Mouse (Mus musculus): ENCODE results near the gene Tceal6.
"Not testable (repeated sequence)": the region's sequence is repeated elsewhere in the genome, so short reads cannot be mapped to it uniquely, and the experiment has no call there.

Gene Tceal6

DNA sequence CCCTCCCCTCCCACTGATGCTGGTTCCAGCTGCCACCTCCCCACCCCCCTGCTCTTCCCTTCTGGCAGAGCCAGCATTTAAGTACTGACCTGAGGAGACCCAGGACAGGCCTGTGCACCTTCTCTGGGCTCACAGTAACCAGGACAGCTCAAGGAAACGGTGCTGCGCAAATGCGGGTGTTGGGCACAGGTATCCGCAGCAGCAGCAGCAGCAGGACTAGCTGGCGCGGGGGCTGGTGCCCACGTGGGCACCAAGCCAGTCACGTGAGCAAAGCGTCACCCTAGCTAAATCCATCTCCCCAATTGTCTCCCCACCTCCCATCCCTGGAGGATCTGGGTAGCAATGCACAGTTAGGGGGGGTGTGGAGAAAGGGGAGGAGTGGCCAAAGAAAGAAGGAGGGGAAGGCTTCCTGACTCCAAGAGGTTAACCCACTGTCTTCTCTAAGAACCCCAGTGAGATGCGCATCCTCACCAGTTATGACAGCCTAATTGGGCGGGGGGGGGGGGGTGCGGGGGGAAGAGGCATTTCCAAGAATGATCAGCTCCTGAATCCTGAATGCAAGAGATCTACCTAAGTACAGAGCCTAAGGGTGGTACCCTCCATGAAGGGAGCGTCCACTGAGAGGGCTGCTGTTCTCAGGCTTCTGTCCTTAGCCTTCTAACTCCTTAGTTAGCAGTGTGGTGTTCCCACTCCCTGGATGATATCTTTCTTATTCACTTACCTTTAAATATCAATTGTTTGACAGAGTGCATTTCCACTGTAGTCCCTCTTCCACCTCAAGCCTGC lies at the start of gene Tceal6:
Gene Tceal6, minus strand, starts transcription at position 252 of the 786 bp plus-strand sequence.
- no peak for DNase-seq (ENCODE audit: low read depth)

DNA sequence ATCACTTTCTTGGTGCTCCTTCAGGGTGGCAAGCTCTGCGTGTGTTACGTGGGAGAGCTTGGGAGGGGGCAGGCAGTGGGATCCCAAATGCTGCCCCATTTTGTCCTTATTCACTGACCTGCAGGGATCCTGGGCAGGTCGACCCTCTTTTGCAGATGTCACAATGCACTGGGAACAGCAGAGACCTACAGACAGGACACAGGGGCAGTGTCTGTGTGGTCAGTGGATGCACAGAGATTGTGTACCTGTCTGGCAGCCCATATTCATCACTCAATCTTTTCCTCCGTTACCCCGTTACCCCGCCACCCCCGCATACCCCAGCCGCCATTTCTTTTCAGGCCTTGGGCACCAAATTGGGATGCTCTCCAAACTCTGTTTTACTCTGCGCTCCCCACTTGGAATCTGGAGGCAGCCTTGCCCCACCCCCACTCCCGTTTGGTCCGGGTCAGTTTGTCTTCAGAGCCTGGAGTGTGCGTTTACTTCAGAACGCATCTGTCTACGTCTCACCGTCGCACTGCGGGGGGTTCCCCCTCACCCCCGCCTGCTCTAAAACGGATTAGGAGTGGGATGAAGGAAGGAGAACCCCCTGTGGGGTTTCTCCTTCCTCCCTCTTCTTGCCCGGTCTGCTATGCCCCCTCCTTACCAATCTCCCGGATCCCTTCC lies 583 bp downstream of the Tceal6 start:
- DNase-seq (ENCODE audit: low read depth) = not testable (repeated sequence)

DNA sequence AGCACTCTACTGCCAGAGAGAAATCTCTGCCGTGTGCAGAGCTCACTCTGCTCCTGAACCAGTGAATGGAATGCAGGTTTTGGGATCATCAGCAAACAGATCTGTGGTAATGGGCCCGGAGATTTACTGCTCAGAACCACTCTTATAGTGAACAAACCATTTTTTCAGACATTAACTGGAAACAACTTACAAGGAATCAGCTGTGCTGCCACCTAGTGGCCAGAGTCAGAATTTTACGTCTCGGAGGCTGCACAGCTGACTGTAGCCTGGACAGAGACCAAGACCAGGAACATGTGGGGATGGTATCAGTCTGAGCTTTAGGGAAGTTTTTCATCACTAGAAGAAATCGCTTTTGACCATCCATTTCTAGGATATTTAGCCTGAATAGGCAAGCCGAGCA lies 20.6 kb downstream of the Tceal6 start:
- not testable (repeated sequence) for DNase-seq (ENCODE audit: low read depth)

DNA sequence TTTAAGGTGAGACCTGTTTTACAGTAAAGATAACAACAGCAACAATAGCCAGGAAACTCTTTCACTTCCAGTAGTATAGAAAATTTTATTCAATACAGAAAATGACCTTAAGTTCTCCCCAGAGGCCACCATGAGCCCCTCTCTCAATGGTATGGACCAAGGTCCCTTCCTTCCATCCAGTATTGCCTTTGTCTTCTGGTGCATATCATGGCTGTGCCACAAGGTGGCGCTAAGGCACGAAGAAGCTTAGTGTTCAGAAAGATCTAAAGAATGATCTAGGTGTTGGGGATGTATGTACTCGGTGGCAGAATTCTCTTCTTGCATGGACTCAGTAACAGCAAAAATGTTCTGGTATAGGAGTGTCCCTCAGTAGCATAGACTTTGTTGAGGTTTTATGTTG lies 21.8 kb downstream of the Tceal6 start:
- not testable (repeated sequence) for DNase-seq (ENCODE audit: low read depth)

DNA sequence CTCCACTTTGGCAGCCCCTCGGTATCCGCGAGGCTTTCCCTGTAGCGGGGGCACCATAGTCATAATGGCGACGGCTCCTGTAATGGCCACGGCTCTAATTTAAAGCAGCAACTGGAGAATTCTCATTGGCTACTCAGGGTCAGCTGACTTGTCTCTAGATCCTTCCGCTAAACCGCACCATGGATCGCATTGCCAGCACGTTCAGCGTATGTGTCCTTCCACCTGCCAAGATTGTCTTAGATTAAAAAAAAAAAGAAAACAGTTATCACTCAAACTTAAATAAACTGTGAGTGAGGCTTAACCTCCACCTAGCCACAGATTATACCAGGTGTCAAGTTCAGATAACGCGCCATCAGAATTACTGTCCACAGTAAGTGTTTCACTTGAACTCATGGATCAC lies 33.0 kb downstream of the Tceal6 start, which contains the start of gene Gm15023:
Gene Gm15023, minus strand, starts transcription at position 101 of the 400 bp plus-strand sequence.
- not testable (repeated sequence) for DNase-seq (ENCODE audit: low read depth)

Measured in naive thymus-derived CD4-positive, alpha-beta T cell, adult 2 months (primary cell).